Mouse (Mus musculus) ES-E14 (cell line): ENCODE measurements around the gene 3110082I17Rik.

Source experiments
- CHD2 ChIP-seq: IDR thresholded peaks from 2 replicates; pipeline ENCODE4 v1.6.1; 2014; ENCODE audit warnings: mild to moderate bottlenecking, low read depth, low read length, inconsistent platforms
- HCFC1 ChIP-seq: IDR thresholded peaks from 2 replicates; pipeline ENCODE4 v1.6.1; 2012; ENCODE audit warnings: low read length, inconsistent platforms, borderline replicate concordance; ENCODE audit not compliant: insufficient read depth
- ZC3H11A ChIP-seq: IDR thresholded peaks from 2 replicates; pipeline ENCODE4 v1.6.1; 2012; ENCODE audit warnings: low read depth, mild to moderate bottlenecking, inconsistent platforms, low read length, borderline replicate concordance
- ZNF384 ChIP-seq: IDR thresholded peaks from 2 replicates; pipeline ENCODE4 v1.6.1; 2012; ENCODE audit warnings: low read depth, low read length, inconsistent platforms

- TF ChIP-seq ZC3H11A (no peak), CHD2 (no peak), ZNF384 (no peak), HCFC1 (no peak)
Observed at GRCm38 (mm10) chr5:139384531-139384930, 75.8 kb downstream of the 3110082I17Rik start.
